Mouse (Mus musculus): Measurements from ENCODE around the gene Tsc1. TPM values are rescaled to one million over a fixed set of nuclear protein-coding genes. Genes with fewer than 3 reads are reported as not detected.
A peak's percentile ranks its signal among the peaks of the same experiment; 100 is the strongest.

The Tsc1 gene
- polyA plus RNA-seq, 1 experiment from 2014 or later, result 16.8 TPM

- no peak for ATAC-seq
- peak; percentile 38 for TF ChIP-seq CTCF (IDR thresholded peaks at IDR 0.05)
- peaks cover 10% of the 10 kb centered on the region for H3K27me3 ChIP-seq
- POLR2A ChIA-PET, result no interaction called here
- in situ Hi-C loops (cut with MboI; ENCODE audit: low pct_unique_long_range_greater_than_20kb), result loop anchor here (5.0 kb wide), 1 partner anchor 33 kb away; no protein-coding TSS in a partner anchor
- CTCF ChIA-PET, result interaction anchor here (0.8 to 1.4 kb wide), 2 partner anchors 31 to 57 kb away, joined by 3 to 4 read pairs; no protein-coding TSS in a partner anchor
- DNase-seq (ENCODE audit: low read depth, low spot score), result no peak
These were observed 16.2 kb upstream of the Tsc1 start for GRCm38 (mm10) chr2:28624870-28625269.

GRCm38 (mm10) chr2:28626038-28626437 lies 15.0 kb upstream of the Tsc1 start:
- in situ Hi-C loops (cut with MboI; ENCODE audit: low pct_unique_long_range_greater_than_20kb), result loop anchor here (5.0 kb wide), 1 partner anchor 34 kb away; no protein-coding TSS in a partner anchor

DNA sequence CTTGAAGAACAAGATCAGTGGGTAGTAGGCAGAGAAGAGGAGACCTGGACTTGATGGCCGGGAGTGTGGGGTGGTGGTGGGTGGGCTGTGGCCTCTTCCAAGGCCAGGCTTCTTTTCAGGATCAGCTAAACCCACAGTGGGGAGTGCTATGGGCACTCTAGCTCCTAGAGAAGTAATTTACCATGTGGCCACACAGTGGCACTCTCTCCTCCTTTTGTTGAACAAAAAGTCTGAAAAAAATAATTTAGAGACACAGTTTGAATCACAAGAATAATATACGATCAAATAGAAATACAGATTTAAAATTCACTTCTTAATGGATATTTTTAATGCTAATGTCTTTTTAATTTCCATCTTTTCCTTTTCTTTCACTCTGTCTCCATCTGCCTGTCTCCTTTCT lies 13.0 kb upstream of the Tsc1 start:
- ATAC-seq (no peak), DNase-seq (ENCODE audit: low read depth, low spot score) (no peak)
- CTCF ChIA-PET, result interaction anchor here (0.6 to 0.8 kb wide), 5 partner anchors 8 to 53 kb away, joined by 3 to 4 read pairs (median 3); no protein-coding TSS in a partner anchor
- H3K27me3 ChIP-seq, result peaks cover 4% of the 10 kb centered on the region
- peak; percentile 62 for TF ChIP-seq CTCF (IDR thresholded peaks at IDR 0.05)
- in situ Hi-C loops (cut with MboI; ENCODE audit: low pct_unique_long_range_greater_than_20kb), result loop anchor here (5.0 kb wide), 1 partner anchor 36 kb away; no protein-coding TSS in a partner anchor
- POLR2A ChIA-PET, result interaction anchor here (1.7 kb wide), 1 partner anchor 13 kb away, joined by 4 read pairs; the partner anchor contains the start of gene Tsc1

More at GRCm38 (mm10) chr2:28626038-28626437, 15.0 kb upstream of the Tsc1 start:
- peaks cover 5% of the 10 kb centered on the region for H3K27me3 ChIP-seq
- ATAC-seq (no peak), DNase-seq (ENCODE audit: low read depth, low spot score) (no peak)
- CTCF ChIA-PET, result interaction anchor here (1.2 to 1.9 kb wide), 5 partner anchors 11 to 130 kb away, joined by 3 to 10 read pairs (median 3); no protein-coding TSS in a partner anchor
- POLR2A ChIA-PET, result no interaction called here
- no peak for TF ChIP-seq CTCF (IDR thresholded peaks at IDR 0.05)

DNA sequence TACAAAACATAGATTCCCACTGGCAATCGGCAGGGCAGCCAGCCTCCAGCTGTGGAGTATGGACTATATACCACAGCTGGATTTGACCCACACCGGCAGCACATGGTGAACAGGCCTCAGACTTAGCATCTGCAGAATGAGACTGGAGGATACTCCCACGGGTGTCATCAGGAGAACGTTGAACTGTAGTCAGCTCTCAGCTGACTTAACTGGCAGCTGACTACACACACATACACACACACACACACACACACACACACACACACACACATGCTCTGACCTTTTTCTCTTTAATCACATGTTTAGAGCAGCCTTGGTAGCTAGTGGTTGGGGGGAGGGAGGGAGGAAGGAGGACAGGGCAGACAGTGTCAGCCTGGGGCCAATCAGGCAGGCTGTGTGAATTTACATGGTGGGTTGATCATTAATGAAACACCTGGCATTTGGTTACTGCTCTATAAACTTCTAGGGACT lies 11.1 kb upstream of the Tsc1 start:
- DNase-seq (ENCODE audit: low read depth, low spot score) (no peak), ATAC-seq (no peak)
- in situ Hi-C loops (cut with MboI; ENCODE audit: low pct_unique_long_range_greater_than_20kb), result loop anchor here (5.0 kb wide), 1 partner anchor 38 kb away; no protein-coding TSS in a partner anchor
- ChIA-PET CTCF (interaction anchor here (2.2 kb wide), 1 partner anchor 37 kb away, joined by 7 read pairs; no protein-coding TSS in a partner anchor), POLR2A (no interaction called here)
- TF ChIP-seq CTCF (IDR thresholded peaks at IDR 0.05), result no peak
- no peaks in the 10 kb centered on the region for H3K27me3 ChIP-seq

DNA sequence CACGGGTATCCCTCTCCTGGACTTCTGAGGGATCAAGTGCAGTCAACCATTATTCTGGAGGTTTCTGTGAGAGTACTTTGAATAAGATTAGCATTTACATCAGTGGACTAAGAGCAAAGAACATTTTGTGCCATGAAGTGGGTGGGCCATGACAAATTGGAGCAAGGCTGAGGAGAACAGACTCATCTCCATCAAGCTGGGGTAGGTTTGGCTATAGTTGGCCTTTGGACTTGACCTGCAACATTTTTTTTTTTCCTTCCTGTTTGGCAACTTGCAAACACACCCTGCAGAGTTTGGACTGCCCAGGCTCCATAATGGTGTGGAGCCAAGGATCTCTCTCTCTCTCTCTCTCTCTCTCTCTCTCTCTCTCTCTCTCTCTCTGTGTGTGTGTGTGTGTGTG lies 8.4 kb upstream of the Tsc1 start:
- in situ Hi-C loops (cut with MboI; ENCODE audit: low pct_unique_long_range_greater_than_20kb), result no loop called here
- POLR2A ChIA-PET, result interaction anchor here (0.7 kb wide), 1 partner anchor 39 kb away, joined by 6 read pairs; no protein-coding TSS in a partner anchor
- DNase-seq (ENCODE audit: low read depth, low spot score), result no peak
- no peaks in the 10 kb centered on the region for H3K27me3 ChIP-seq
- ATAC-seq, result no peak
- CTCF ChIA-PET, result interaction anchor here (1.0 to 1.8 kb wide), 3 partner anchors 10 to 35 kb away, joined by 3 to 4 read pairs (median 4); no protein-coding TSS in a partner anchor
- no peak for TF ChIP-seq CTCF (IDR thresholded peaks at IDR 0.05)

DNA sequence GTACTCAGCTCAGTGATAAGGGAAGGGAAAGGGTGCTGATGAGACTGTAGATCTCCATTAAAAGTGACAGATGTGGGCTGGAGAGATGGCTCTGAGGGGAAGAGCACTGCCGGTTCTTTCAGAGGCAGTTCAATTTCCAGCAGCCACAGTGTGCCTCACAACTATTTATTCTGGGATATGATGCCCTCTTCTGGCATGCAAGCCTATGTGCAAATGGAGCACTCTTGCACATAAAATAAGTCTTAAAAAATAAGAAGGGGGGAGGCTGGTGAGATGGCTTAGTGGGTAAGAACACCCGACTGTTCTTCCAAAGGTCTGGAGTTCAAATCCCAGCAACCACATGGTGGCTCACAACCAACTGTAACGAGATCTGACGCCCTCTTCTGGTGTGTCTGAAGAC lies 7.9 kb upstream of the Tsc1 start:
- DNase-seq (ENCODE audit: low read depth, low spot score) (no peak), ATAC-seq (no peak)
- ChIA-PET CTCF (interaction anchor here (1.0 to 1.3 kb wide), 2 partner anchors 10 to 34 kb away, joined by 3 to 4 read pairs; no protein-coding TSS in a partner anchor), POLR2A (interaction anchor here (0.7 kb wide), 1 partner anchor 39 kb away, joined by 6 read pairs; no protein-coding TSS in a partner anchor)
- TF ChIP-seq CTCF (IDR thresholded peaks at IDR 0.05), result peak; percentile 28
- no peaks in the 10 kb centered on the region for H3K27me3 ChIP-seq
- in situ Hi-C loops (cut with MboI; ENCODE audit: low pct_unique_long_range_greater_than_20kb), result no loop called here

DNA sequence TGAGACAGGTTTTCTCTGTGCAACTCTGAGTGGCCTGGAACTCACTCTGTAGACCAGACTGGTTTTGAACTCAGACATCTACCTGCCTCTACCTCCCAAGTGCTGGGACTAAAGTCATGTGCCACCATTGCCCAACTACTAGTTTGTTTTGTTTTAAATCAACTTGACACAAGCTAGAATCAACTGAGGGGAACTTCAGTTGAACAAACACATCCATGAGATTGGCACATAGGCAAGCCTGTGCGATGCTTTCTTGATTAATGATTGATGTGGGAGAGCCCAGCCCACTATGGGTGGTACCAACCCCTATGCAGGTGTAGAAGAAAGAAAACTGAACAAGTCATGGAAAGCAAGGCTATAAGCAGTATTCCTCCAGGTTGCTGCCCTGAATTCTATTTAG lies 5.8 kb upstream of the Tsc1 start:
- DNase-seq (ENCODE audit: low read depth, low spot score), result no peak
- in situ Hi-C loops (cut with MboI; ENCODE audit: low pct_unique_long_range_greater_than_20kb), result no loop called here
- no peaks in the 10 kb centered on the region for H3K27me3 ChIP-seq
- ChIA-PET POLR2A (interaction anchor here (0.6 kb wide), 1 partner anchor 13 kb away, joined by 8 read pairs; no protein-coding TSS in a partner anchor), CTCF (interaction anchor here (0.8 to 1.8 kb wide), 2 partner anchors 13 to 50 kb away, joined by 3 to 4 read pairs; no protein-coding TSS in a partner anchor)
- TF ChIP-seq CTCF (IDR thresholded peaks at IDR 0.05), result no peak
- no peak for ATAC-seq

GRCm38 (mm10) chr2:28637106-28637845 lies 3.8 kb upstream of the Tsc1 start:
- peak; percentile 53 for ATAC-seq
- in situ Hi-C loops (cut with MboI; ENCODE audit: low pct_unique_long_range_greater_than_20kb), result no loop called here
- no peak for TF ChIP-seq CTCF (IDR thresholded peaks at IDR 0.05)
- CTCF ChIA-PET, result interaction anchor here (1.0 to 1.4 kb wide), 3 partner anchors 9 to 54 kb away, joined by 3 read pairs; partner anchors contain the start of gene Gtf3c5
- DNase-seq (ENCODE audit: low read depth, low spot score), result peak; percentile 49
- H3K27me3 ChIP-seq, result no peaks in the 10 kb centered on the region
- POLR2A ChIA-PET, result interaction anchor here (0.6 kb wide), 1 partner anchor 159 kb away, joined by 4 read pairs; no protein-coding TSS in a partner anchor

DNA sequence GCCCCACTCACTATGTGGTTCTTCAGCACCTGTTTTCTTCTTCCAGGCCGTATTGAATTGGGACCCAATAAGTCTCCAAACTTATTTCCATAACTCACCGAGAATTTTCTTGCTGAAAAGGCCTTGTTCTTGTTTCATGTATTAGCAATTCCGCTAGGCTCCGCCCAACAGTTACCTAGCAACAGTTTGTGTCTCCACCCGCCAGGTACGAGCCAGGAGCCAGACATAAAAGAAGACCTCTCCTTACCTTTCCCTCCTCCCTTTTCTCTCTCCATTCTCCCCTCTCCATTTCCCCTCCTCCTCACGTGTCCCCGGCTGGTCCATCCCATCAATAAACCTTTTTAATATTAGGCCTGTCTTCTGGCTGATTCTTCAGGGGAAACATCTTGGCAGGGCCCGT lies 2.7 kb upstream of the Tsc1 start:
- no peaks in the 10 kb centered on the region for H3K27me3 ChIP-seq
- DNase-seq (ENCODE audit: low read depth, low spot score), result no peak
- in situ Hi-C loops (cut with MboI; ENCODE audit: low pct_unique_long_range_greater_than_20kb), result no loop called here
- ChIA-PET CTCF (interaction anchor here (1.4 kb wide), 1 partner anchor 55 kb away, joined by 3 read pairs; the partner anchor contains the start of gene Gtf3c5), POLR2A (no interaction called here)
- TF ChIP-seq CTCF (IDR thresholded peaks at IDR 0.05), result no peak
- ATAC-seq, result no peak

GRCm38 (mm10) chr2:28638886-28639285 lies 2.1 kb upstream of the Tsc1 start:
- no peaks in the 10 kb centered on the region for H3K27me3 ChIP-seq
- ChIA-PET CTCF (no interaction called here), POLR2A (no interaction called here)
- no peak for TF ChIP-seq CTCF (IDR thresholded peaks at IDR 0.05)
- in situ Hi-C loops (cut with MboI; ENCODE audit: low pct_unique_long_range_greater_than_20kb), result no loop called here
- DNase-seq (ENCODE audit: low read depth, low spot score) (no peak), ATAC-seq (no peak)
